Mouse (Mus musculus): ENCODE data around the gene Nup98. TPM values are rescaled to one million over a fixed set of nuclear protein-coding genes. Genes with fewer than 3 reads are reported as not detected.

Nup98 gene
- polyA plus RNA-seq, 1 experiment: 11.1 TPM

DNA sequence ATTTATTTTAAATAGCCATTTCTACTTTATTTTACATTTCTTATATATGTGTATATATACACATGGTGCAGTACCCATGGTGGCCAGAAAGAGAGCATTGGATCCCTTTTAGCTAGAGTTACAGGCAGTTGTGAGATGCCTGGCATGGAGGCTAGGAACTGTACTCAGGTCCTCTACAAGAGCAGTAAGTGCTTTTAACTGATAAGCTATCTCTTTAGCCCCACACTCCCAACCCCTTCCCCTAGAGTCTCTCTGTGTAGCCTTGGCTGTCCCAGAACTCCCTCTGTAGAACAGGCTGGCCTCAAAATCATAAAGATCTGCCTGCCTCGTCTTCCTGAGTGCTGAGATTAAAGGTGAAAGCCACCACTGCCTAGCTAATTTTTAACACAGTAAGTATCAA is 4.3 kb downstream of the Nup98 start:
- TF ChIP-seq GATA1 (IDR thresholded peaks at IDR 0.05; ENCODE audit: low read length): no peak

DNA sequence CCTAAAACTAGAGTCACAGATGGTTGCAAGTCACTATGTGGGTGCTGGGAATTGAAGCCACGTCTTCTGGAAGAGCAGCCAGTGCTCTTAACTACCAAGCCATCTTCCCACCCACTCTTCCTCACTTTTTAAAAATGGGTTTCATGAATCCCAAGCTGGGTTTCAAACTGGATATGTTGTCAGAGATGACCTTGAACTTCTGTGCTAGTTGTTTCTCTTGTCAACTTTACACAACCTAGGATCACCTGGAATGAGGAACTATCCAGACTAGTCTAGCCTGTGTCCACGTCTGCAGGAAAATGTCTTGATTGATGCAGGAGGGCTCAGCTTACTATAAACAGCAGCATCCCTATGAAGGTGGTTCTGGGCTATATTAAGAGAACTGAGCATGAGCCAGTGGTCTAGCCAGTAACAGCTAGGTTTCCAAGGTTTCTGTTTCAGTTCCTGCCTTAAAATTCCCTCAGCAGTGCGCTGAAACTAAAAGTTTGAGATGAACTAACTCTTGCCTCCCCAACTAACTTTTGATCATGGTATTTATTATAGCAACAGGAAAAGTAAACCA is 5.6 kb downstream of the Nup98 start:
- no peak for TF ChIP-seq GATA1 (IDR thresholded peaks at IDR 0.05; ENCODE audit: low read length)

DNA sequence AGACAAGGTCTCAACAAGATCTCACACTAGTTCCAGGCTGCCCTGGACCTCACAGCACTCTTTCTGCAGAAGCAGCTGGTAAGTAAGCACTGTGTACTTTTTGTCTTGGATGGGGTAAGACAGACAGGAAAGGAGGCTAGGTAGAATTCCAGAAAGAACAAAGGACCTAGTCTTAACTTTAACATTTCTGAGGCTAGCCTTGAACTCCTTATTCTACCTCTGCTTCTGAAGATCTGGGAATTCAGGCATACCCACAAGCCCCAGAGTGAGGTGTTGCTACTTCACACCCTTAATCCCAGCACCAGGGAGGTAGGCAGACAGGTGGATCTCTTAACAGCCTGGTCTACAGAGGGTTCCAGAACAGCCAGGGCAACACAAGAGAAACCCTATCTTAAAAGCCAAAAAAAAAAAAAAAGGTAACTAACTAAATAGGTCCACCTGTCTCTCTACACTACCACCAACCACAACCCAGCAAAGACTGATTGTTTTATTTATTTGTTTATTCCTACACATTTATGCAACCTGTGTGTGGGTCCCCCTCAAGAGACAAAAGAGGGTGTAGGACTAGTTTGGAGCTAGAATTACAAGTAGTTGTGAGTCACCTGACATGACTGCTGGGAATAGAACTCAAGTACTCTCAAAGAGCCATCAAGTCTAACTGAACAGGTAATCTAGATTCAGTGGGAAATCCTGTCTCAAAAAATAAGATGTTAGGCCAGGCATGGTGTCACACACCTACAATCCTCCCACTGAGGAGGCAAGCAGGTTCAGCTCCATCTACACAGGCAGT is 8.8 kb downstream of the Nup98 start:
- TF ChIP-seq GATA1 (IDR thresholded peaks at IDR 0.05; ENCODE audit: low read length): no peak

DNA sequence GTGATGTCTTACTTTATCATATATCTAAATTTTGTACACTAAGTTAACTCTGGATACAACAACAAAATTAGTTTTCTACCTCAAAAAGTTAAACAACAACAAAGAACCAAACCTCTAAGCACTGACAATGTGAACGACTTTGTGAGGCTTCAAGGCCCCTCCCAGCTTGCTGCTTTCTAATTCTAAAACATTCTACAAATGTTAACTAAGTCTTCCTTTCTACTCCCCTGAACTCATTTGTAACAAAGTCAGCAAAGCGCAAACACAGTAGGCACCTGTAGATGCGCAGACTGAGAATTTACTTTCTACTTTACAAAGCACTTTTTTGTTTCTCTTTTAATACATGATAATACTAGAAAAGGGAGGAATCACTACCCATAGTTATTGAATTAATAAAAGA is 9.4 kb downstream of the Nup98 start:
- TF ChIP-seq GATA1 (IDR thresholded peaks at IDR 0.05; ENCODE audit: low read length): no peak

DNA sequence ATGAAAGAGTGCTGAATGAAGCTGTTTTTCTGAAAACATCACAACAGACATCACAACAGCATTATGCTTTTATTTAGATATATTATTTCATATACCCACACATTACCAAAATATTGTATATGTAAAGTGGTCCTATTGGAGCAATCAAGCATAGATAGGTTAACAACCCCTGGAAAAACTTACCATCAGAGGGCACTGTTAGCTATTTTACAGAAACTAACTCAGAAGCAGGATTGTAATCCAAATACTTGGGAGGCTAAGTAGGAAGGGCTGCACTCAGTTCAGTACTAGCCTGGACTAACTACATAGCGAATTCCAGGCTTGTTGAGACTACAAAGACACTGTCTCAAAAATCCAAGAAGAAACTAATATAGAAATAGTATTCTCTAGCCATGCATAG is 17.6 kb downstream of the Nup98 start:
- TF ChIP-seq GATA1 (IDR thresholded peaks at IDR 0.05; ENCODE audit: low read length): no peak

DNA sequence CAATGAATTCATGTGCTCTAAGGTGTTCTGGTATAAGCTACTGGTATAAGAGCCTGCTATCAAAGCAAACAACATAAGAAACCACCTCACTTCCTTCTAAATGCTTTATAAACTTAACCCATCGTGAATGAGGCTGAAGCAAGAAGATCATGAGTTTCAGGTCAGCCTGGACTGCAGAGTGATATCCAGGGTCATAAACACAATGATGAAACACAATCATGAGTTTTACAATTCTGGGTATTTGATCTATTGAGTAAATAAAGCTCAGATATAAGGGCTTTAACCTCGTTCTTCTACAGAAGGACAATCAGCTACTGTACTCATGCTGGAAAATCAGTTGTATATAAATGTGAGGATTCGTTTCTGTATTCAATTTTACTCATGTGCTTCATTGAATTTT is 26.1 kb downstream of the Nup98 start:
- no peak for TF ChIP-seq GATA1 (IDR thresholded peaks at IDR 0.05; ENCODE audit: low read length)

DNA sequence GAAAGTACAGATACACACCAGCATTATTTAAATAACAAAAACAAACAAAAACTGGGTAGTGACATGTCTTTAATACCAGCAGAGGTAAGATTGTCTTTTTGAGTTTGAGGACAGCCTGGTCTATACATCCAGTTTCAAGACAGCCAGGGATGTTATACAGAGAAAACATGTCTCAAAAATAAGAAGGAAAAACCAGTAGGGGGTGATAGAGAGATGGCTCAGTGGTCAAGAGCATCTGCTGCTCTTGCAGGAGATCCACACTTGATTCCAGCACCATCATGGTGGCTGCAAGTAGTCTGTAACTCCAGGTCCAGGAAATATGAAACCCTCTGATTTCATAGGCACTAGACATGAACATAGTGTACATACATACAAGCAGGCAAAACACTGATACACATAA is 39.7 kb downstream of the Nup98 start:
- TF ChIP-seq GATA1 (IDR thresholded peaks at IDR 0.05; ENCODE audit: low read length): no peak

DNA sequence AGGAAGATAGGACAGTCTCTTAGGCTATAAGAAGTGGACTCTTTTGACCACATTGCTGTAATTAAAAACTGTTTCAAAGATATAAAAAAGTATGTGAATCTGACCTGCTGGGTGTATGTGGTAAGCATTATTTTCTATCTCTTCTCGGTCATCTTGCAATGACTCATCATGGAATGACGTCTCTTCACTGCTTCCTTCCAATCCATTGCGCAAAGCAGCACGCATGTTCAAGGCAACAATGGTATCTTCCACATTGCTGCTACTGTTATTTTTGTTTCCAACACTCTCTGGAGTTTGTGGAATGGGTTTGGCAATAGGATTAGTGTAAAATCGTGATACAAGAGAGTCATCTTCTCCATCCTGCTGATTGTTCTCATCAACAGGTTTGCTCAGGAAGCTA is 56.3 kb downstream of the Nup98 start:
- TF ChIP-seq GATA1 (IDR thresholded peaks at IDR 0.05; ENCODE audit: low read length): no peak

DNA sequence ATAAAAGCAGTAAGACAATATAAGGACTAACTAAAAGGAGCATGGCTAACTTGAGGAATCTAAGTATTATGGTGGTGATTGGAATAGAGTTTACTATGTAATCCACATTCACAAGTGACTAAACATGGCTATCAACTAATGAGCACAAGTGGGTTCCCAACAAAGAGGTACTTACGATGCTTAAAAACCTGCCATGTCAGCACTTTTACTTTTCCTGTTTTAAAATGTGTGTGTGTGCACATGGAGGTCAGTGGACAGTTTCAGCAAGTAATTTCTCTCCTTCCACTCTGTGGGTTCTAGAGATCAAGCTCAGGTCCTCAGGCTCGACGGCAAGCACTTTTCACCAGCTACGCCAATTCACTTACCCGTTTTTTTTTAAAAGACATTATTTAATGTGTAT is 72.1 kb downstream of the Nup98 start:
- no peak for TF ChIP-seq GATA1 (IDR thresholded peaks at IDR 0.05; ENCODE audit: low read length)

DNA sequence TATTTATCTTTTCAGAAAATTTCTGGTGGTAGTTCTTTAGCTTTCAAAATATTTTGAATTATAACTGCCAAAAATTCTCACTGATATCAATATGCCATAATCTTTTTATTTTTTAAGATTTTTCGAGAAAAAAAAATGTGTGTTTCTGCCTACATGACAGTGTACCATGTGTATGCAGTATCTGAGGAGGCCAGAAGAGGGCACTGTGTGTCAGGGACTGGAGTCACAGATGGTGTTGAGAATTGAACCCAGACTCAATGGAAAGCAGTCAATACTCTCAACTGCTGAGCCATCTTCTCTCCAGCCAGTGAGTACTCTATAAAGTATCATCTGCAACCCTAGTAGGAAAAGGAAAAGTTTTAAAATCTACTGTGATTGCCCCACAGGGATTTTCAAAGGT is 72.5 kb downstream of the Nup98 start:
- TF ChIP-seq GATA1 (IDR thresholded peaks at IDR 0.05; ENCODE audit: low read length): no peak

DNA sequence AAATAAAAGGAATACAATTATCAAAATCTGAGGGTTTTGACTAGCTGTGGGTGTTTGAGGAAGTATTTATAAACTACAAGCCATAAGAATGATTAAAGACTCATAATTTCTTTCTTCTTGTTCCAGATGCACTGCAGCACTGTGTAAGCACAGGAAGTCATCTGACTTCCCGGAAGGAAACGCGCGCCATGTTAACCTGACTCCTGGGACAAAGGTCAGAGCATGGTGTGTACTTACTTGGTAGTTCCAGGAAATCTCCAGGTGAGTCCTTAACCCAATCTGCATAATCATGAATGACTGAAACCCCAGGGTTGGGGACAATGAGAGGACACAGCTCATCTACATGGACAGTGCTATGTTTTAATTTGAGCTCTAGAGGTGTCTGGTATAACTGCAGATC is 77.6 kb downstream of the Nup98 start:
- TF ChIP-seq GATA1 (IDR thresholded peaks at IDR 0.05; ENCODE audit: low read length): no peak

DNA sequence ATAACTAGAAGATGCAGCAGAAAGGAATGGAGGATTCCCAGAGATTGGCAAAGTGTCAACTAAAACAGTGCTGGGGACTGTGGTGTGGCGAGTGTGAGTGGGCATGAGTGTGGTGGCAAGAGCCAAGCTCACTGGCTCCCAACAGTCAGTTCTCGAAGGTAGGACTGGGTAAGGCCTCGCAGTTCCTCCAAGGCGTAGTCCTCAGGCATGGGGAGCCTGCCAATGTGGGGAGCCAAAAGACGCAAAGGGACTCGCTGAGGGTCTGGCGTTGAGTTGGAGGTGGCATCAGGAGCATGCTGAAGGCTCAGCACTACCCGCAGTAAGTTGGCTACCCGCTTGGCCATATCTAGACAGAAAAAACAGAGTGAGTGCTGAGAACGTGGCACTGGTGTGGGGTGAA is 89.7 kb downstream of the Nup98 start:
- TF ChIP-seq GATA1 (IDR thresholded peaks at IDR 0.05; ENCODE audit: low read length): no peak

DNA sequence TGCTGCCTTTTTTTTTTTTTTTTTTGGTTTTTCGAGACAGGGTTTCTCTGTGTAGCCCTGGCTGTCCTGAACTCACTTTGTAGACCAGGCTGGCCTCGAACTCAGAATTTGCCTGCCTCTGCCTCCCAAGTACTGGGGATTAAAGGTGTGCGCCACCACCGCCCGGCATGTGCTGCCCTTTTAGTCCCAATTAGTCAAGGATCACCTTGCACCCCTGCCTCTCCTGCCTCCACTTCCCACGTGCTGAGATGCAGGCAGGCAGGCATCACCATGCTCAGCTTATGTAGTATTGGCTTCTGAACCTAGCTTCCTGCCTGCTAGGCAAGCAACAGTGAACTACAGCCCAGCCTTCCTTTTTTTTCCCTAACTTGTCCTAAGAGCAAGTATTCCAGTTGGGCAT is 92.6 kb downstream of the Nup98 start:
- TF ChIP-seq GATA1 (IDR thresholded peaks at IDR 0.05; ENCODE audit: low read length): no peak

DNA sequence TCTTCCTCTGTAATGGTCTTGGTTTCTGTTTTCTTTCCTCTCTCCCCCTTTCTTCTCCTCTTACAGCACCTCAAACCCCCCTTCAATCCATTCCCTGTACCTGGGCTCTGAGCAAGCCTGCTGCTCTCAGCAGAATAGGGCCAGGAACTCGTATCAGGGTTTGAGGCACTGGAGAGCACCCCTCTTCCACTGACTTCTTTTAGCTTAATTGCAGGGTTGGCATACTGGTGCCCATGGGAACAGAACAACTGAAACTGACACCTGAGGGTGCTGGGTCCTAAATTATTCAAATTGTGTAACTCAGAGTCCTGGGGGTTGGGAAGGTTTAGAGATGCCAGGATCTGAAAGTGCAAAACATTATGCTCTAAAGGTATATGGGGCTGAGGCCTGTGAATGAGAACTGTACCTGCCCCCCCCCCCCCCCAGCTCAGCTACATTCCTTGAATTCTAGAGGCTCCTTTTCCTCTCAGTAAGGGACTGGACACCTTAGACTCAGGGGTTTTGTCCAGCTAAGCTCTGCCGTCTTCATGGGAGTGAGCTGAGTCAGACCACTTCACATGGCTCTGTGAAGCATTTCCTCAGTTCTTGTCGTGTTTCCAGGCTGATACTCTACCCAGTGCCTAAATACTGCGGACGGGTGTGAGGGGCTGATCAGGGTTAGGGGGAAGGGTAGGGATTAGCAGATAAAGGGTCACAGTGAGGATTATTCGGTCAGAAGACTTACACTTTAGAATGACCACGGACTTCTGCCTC is 93.2 kb downstream of the Nup98 start, which contains the start of gene Chrna10:
Chrna10 (minus strand) TSS at position 250 of the 753 bp plus-strand sequence.
- TF ChIP-seq GATA1 (IDR thresholded peaks at IDR 0.05; ENCODE audit: low read length): no peak

DNA sequence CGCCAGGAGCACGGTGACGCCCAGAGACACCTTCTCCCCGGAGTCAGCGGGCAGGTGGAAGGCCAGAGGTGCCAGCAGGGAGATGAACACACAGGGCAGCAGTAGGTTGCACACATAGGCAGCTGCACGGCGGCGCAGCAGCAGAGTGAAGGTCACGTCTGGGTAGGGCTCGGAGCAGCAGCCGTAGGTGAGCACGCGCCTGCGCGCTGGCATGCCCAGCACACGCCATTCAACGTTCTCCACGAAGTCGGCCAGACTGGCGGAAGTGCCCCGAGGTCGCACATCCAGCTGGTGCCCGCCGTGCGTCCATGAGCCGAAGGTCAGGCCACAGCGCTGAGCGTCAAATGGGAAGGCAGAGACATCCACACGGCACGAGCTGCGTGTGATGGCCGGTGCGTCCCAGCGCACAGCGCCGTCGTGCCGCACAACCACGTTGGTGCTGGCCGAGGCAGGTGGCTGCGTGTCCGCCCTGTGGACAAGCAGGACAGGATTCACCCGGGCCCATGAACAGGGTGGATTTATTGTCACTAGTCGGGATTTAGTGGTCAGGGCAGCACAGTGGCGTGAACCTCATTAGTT is 96.7 kb downstream of the Nup98 start:
- TF ChIP-seq GATA1 (IDR thresholded peaks at IDR 0.05; ENCODE audit: low read length): no peak

DNA sequence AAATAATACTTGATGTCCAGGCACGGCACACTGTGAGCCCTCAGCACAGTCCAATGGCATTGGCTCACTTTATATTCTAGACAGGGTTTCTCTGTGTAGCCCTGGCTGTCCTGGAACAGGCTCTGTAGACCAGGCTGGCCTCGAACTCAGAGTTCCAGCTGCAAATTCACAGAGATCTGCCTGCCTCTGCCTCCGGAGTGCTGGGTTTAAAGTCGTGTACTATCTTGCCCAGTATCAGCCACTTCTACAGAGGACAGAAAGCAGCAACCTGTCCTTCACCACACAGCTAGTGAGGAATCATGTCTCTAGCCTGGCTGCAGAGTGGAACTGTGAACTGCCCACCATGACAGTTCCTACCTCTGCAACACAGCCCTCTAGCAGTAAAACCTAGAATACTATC is 100.2 kb downstream of the Nup98 start:
- no peak for TF ChIP-seq GATA1 (IDR thresholded peaks at IDR 0.05; ENCODE audit: low read length)

Data from G1E-ER4 (cell line).